Mouse (Mus musculus) cerebellum, postnatal 25 days (tissue): ENCODE results near the gene Plekhg6.
A peak's percentile ranks its signal among the peaks of the same experiment; 100 is the strongest.

Experiments used
- DNase-seq, 2 experiments: peaks; one replicate each; pipeline ENCODE4 v3.0.0; 2021; ENCODE audit warnings: mixed read lengths in 2 of 2

Plekhg6 gene

GRCm38 (mm10) chr6:125385066-125385974, 4.7 kb upstream of the Plekhg6 start:
- DNase-seq = no peak

GRCm38 (mm10) chr6:125382024-125382423, 1.4 kb upstream of the Plekhg6 start:
- DNase-seq = no peak

DNA sequence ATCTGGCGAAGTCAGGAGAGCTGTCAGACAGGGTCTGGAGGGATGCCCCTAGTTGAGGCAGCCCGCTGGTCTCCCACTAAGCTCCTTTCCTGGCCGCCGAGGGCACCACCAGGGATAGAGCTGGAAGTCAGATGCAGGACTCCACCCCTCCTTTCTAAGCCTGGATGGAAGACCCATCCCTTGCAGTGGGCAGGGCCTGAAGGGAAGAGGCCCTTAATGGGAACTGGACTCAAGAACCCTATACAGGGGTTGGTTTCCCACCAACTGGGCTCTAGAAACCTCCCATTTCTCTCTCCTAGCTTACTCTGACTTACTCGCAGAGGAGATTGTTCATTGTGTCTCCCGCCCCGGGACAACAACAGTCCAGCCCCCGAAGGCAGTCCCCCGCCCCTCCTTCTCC, 812 bp downstream of the Plekhg6 start:
- DNase-seq = no peak

DNA sequence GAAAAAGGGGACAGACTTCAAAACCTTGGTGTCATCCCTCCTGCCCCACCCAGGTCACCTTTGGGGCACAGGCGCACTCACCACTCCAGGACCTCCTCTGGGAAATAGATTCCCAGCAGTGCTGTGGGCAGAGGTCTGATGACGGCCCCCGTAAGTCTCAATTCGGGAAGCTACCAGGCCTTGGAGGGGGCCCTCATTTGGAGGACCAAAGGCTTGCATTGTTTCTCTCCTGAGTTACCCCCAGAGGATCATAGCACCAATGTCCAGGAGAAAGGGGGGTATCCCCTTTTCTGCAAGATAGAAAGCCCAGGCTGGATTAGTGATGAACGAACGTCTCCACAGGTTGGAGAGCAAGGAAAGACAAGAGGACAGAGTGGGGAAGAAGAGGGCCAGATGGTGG, 2.0 kb downstream of the Plekhg6 start:
- DNase-seq = no peak

- DNase-seq = no peak
Measured at GRCm38 (mm10) chr6:125377582-125378451, 2.8 kb downstream of the Plekhg6 start.

DNA sequence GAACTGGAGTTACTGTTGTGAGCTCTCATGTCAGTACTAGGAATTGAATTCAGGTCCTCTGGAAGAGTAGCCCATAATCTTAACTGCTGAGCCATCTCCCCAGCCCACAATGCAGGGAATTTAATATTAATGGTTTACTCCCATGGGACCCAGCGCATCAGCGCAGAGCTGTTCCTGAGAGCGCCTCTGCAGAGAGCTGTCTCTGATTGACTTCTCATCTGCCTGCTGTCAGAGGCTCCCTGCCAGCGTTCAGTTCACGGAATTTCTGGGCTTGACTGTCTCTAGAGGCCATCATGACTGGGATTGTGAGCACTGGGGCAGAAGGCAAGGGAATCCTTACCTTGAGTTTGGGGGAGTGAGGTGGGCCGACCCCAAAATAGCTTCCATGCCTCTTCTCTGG, 3.6 kb downstream of the Plekhg6 start:
- no peak for DNase-seq

- no peak for DNase-seq
Measured at GRCm38 (mm10) chr6:125367758-125368371, 12.7 kb downstream of the Plekhg6 start.

DNA sequence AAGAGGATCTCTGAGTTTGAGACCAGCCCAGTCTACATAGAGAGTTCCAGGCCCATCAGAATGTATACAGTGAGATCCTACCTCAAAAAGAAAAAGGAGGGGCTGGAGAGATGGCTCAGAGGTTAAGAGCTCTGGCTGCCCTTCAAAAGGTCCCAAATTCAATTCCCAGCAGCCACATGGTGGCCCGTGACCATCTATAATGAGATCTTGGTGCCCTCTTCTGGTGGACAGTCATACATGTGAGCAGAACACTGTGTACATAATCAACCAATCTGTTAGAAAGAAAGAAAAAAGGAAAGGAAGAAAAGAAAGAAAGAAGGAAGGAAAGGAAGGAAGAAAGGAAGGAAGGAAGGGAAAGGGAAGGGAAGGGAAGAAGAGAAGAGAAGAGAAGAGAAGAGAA, 14.5 kb downstream of the Plekhg6 start:
- DNase-seq = no peak

GRCm38 (mm10) chr6:125365522-125365921, 15.1 kb downstream of the Plekhg6 start:
- DNase-seq = no peak

GRCm38 (mm10) chr6:125364448-125364847, 16.1 kb downstream of the Plekhg6 start:
- no peak for DNase-seq

- DNase-seq = no peak
Measured at GRCm38 (mm10) chr6:125363451-125364242, 16.9 kb downstream of the Plekhg6 start.

- DNase-seq = no peak
Measured at GRCm38 (mm10) chr6:125363021-125363420, 17.6 kb downstream of the Plekhg6 start.

DNA sequence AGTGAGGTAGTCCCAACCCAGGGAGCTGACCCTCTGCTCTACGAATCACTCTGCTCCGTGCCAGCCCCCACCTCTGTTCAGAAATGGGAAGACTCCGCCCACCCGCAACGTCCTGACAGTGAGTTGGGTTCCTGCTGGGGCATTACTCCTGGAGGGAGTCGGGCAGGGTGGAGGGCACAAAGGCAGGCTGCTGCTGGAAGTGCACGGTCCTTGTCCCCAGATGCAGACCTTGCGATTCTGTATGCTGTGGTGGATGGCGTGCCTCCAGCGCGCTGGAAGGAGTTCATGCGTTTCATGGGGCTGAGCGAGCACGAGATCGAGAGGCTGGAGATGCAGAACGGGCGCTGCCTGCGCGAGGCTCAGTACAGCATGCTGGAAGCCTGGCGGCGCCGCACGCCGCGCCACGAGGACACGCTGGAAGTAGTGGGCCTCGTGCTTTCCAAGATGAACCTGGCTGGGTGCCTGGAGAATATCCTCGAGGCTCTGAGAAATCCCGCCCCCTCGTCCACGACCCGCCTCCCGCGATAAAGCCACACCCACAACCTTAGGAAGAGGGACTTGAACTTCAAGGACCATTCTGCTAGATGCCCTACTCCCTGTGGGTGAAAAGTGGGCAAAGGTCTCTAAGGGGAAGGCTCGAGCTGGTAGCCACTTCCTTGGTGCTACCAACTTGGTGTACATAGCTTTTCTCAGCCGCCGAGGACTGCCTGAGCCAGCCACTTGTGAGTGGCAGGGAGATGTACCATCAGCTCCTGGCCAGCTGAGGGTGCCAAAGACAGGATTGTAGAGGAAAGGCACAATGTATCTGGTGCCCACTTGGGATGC, 18.9 kb downstream of the Plekhg6 start:
- peak in 1 of 2 experiments; percentile 41 for DNase-seq

- DNase-seq = no peak
Measured at GRCm38 (mm10) chr6:125360846-125361245, 19.7 kb downstream of the Plekhg6 start.

GRCm38 (mm10) chr6:125359999-125360398, 20.6 kb downstream of the Plekhg6 start:
- no peak for DNase-seq

DNA sequence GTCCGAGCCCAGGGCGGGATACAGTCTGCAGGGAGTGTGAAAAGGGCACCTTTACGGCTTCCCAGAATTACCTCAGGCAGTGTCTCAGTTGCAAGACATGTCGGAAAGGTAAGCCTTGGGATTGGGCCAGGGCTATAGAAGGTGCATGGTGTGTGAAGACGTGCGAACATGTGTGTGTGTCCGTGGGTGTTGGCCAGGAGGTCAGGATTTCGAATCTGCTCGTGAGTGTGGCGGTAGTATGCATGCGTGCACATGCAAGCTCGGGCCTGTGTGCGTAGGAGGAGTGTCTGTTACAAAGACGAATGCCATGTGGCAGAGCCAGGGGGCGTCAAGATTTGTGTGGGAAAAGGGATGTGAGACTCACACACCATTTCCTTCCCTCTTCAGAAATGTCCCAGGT, 23.3 kb downstream of the Plekhg6 start:
- no peak for DNase-seq

- DNase-seq = no peak
Measured at GRCm38 (mm10) chr6:125356264-125356663, 24.3 kb downstream of the Plekhg6 start.

GRCm38 (mm10) chr6:125355197-125355741, 25.3 kb downstream of the Plekhg6 start:
- DNase-seq = no peak

- peak; percentile 17 to 21 for DNase-seq
Measured at GRCm38 (mm10) chr6:125354352-125355151, 26.0 kb downstream of the Plekhg6 start.

DNA sequence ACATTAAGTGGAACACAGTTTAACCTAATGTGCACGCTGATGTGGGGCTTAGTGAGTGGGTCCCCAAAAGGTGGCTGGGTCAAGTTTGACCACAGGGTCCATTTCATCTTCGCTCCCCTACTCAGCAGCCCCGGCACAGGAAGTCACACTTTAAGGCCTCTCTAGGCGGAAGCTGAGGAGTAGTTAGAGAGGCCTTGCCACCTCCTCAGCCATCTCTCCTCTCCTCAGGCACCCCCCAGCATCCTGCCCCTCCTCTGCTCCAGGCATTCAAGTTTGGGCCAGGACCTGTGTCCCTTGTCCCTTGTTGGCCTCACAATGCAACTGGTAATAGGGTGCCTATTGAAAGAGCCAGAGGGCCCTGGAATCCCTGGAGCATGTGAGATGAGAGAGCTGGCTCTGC, 26.9 kb downstream of the Plekhg6 start:
- DNase-seq = no peak
